Mouse (Mus musculus): ENCODE data around the gene Dcp1a.

Gene Dcp1a

GRCm38 (mm10) chr14:30560803-30561389 is 81.6 kb downstream of the Dcp1a start:
- DNase-seq (ENCODE audit: low spot score): no peak

GRCm38 (mm10) chr14:30561470-30562187 is 82.3 kb downstream of the Dcp1a start:
- DNase-seq (ENCODE audit: low spot score): no peak

GRCm38 (mm10) chr14:30562343-30562742 is 83.0 kb downstream of the Dcp1a start:
- DNase-seq (ENCODE audit: low spot score): no peak

GRCm38 (mm10) chr14:30564451-30564850 is 85.1 kb downstream of the Dcp1a start:
- DNase-seq (ENCODE audit: low spot score): no peak

GRCm38 (mm10) chr14:30566317-30566716 is 87.0 kb downstream of the Dcp1a start:
- DNase-seq (ENCODE audit: low spot score): no peak

GRCm38 (mm10) chr14:30568016-30568415 is 88.7 kb downstream of the Dcp1a start:
- no peak for DNase-seq (ENCODE audit: low spot score)

GRCm38 (mm10) chr14:30570303-30570702 is 91.0 kb downstream of the Dcp1a start:
- no peak for DNase-seq (ENCODE audit: low spot score)

- DNase-seq (ENCODE audit: low spot score): no peak
Observed at GRCm38 (mm10) chr14:30572253-30572652, 92.9 kb downstream of the Dcp1a start.

GRCm38 (mm10) chr14:30573235-30573634 is 93.9 kb downstream of the Dcp1a start:
- DNase-seq (ENCODE audit: low spot score): no peak

GRCm38 (mm10) chr14:30573983-30574584 is 94.7 kb downstream of the Dcp1a start:
- peak; percentile 59 for DNase-seq (ENCODE audit: low spot score)

- no peak for DNase-seq (ENCODE audit: low spot score)
Observed at GRCm38 (mm10) chr14:30575791-30576190, 96.5 kb downstream of the Dcp1a start.

GRCm38 (mm10) chr14:30576260-30576659 is 96.9 kb downstream of the Dcp1a start:
- DNase-seq (ENCODE audit: low spot score): no peak
